Mouse (Mus musculus) MEL (cell line): Measurements from ENCODE around the gene Fbxl2. TPM values are rescaled to one million over a fixed set of nuclear protein-coding genes. Genes with fewer than 3 reads are reported as not detected.

Experiments
- DNase-seq: peaks from one replicate; pipeline ENCODE4 v3.0.0; 2011; ENCODE audit warnings: low read depth, low spot score
- H3K27ac ChIP-seq: 2 replicates; pipeline ENCODE4 v1.5.1; 2012; ENCODE audit warnings: low read depth, mild to moderate bottlenecking, control low read depth, low read length, moderate library complexity; ENCODE audit not compliant: control insufficient read depth
- H3K27me3 ChIP-seq, 2 experiments: fragments of 150-350 bp in 1 of 2; sonication (generic) in 1 of 2; 2 replicates each; pipeline ENCODE4 v1.6.1; 2012; ENCODE audit warnings: low read length in 2 of 2, mild to moderate bottlenecking in 2 of 2, improper control_type of control experiment in 1 of 2, moderate library complexity in 1 of 2; ENCODE audit not compliant: insufficient read depth in 2 of 2, control insufficient read depth in 1 of 2
- H3K36me3 ChIP-seq, 2 experiments: 2 replicates each; pipeline ENCODE4 v1.6.1; 2012 to 2014; ENCODE audit warnings: low read length in 2 of 2, improper control_type of control experiment in 1 of 2, inconsistent platforms in 1 of 2, mild to moderate bottlenecking in 1 of 2; ENCODE audit not compliant: insufficient read depth in 2 of 2, control insufficient read depth in 1 of 2
- H3K4me1 ChIP-seq, 2 experiments: fragments of 150-350 bp in 1 of 2; sonication (generic) in 1 of 2; 2 replicates each; pipeline ENCODE4 v1.6.1; 2012; ENCODE audit warnings: low read length in 2 of 2, improper control_type of control experiment in 1 of 2, mild to moderate bottlenecking in 1 of 2; ENCODE audit not compliant: insufficient read depth in 2 of 2, control insufficient read depth in 1 of 2
- H3K4me3 ChIP-seq, 2 experiments: fragments of 150-350 bp in 1 of 2; sonication (generic) in 1 of 2; 2 replicates each; pipeline ENCODE4 v1.5.1; 2012; ENCODE audit warnings: low read depth in 2 of 2, low read length in 2 of 2, mild to moderate bottlenecking in 2 of 2, moderate library complexity in 2 of 2, control low read depth in 1 of 2, improper control_type of control experiment in 1 of 2; ENCODE audit not compliant: control insufficient read depth in 1 of 2, insufficient read depth in 1 of 2
- H3K79me2 ChIP-seq: 2 replicates; pipeline ENCODE4 v1.6.1; 2012; ENCODE audit warnings: mild to moderate bottlenecking, low read length, moderate library complexity; ENCODE audit not compliant: control insufficient read depth, poor library complexity, insufficient read depth
- H3K9ac ChIP-seq: 2 replicates; pipeline ENCODE4 v1.6.1; 2012; ENCODE audit warnings: low read depth, mild to moderate bottlenecking, control low read depth, low read length, moderate library complexity; ENCODE audit not compliant: control insufficient read depth, poor library complexity, severe bottlenecking
- H3K9me3 ChIP-seq: fragments of 150-350 bp; sonication (generic); replicated peaks from 2 replicates; pipeline ENCODE4 v1.6.1; 2012; ENCODE audit warnings: mild to moderate bottlenecking, low read length, improper control_type of control experiment, moderate library complexity; ENCODE audit not compliant: insufficient read depth
- BHLHE40 ChIP-seq: IDR thresholded peaks from 2 replicates; pipeline ENCODE4 v1.6.1; 2012; ENCODE audit warnings: low read depth, mild to moderate bottlenecking, inconsistent platforms, low read length, improper control_type of control experiment, borderline replicate concordance
- CHD1 ChIP-seq: IDR thresholded peaks from 2 replicates; pipeline ENCODE4 v1.6.1; 2012; ENCODE audit warnings: low read depth, mild to moderate bottlenecking, inconsistent platforms, low read length, improper control_type of control experiment
- CHD2 ChIP-seq: IDR thresholded peaks from 2 replicates; pipeline ENCODE4 v1.6.1; 2011; ENCODE audit warnings: low read length, improper control_type of control experiment
- CTCF ChIP-seq, 3 experiments: IDR thresholded peaks in 2 of 3; conservative IDR thresholded peaks in 1 of 3; 2 replicates each; pipeline ENCODE4 v1.5.1; 2011 to 2012; ENCODE audit warnings: low read length in 3 of 3, low read depth in 2 of 3, mild to moderate bottlenecking in 2 of 3, improper control_type of control experiment in 1 of 3, inconsistent platforms in 1 of 3, mixed read lengths in 1 of 3, moderate library complexity in 1 of 3; ENCODE audit not compliant: control insufficient read depth in 1 of 3, insufficient read depth in 1 of 3, poor library complexity in 1 of 3, severe bottlenecking in 1 of 3
- EP300 ChIP-seq, 2 experiments: IDR thresholded peaks; 2 replicates each; pipeline ENCODE4 v1.6.1; 2011; ENCODE audit warnings: improper control_type of control experiment in 2 of 2, low read length in 2 of 2, low read depth in 1 of 2, mild to moderate bottlenecking in 1 of 2
- ETS1 ChIP-seq: IDR thresholded peaks from 2 replicates; pipeline ENCODE4 v1.6.1; 2012; ENCODE audit warnings: low read depth, mild to moderate bottlenecking, inconsistent platforms, low read length, improper control_type of control experiment, moderate library complexity
- KAT2A ChIP-seq: conservative IDR thresholded peaks from 2 replicates; pipeline ENCODE4 v1.6.1; 2012; ENCODE audit warnings: low read depth, low read length, improper control_type of control experiment, inconsistent platforms
- MAX ChIP-seq: IDR thresholded peaks from 2 replicates; pipeline ENCODE4 v1.6.1; 2011; ENCODE audit warnings: low read length, improper control_type of control experiment
- MAZ ChIP-seq: IDR thresholded peaks from 2 replicates; pipeline ENCODE4 v1.6.1; 2012; ENCODE audit warnings: low read depth, mild to moderate bottlenecking, inconsistent platforms, low read length, improper control_type of control experiment
- POLR2A ChIP-seq, 2 experiments: IDR thresholded peaks; 2 replicates each; pipeline ENCODE4 v1.6.1; 2011 to 2012; ENCODE audit warnings: low read length in 2 of 2, mild to moderate bottlenecking in 2 of 2, control low read depth in 1 of 2, improper control_type of control experiment in 1 of 2, low read depth in 1 of 2, moderate library complexity in 1 of 2; ENCODE audit not compliant: control insufficient read depth in 1 of 2, insufficient read depth in 1 of 2, poor library complexity in 1 of 2
- POLR2AphosphoS5 ChIP-seq: IDR thresholded peaks from 2 replicates; pipeline ENCODE4 v1.6.1; 2012; ENCODE audit warnings: low read depth, borderline replicate concordance, mild to moderate bottlenecking, inconsistent platforms, low read length, moderate library complexity, mixed read lengths
- RAD21 ChIP-seq: IDR thresholded peaks from 2 replicates; pipeline ENCODE4 v1.6.1; 2011; ENCODE audit warnings: mild to moderate bottlenecking, low read depth, low read length, improper control_type of control experiment
- RCOR1 ChIP-seq: IDR thresholded peaks from 2 replicates; pipeline ENCODE4 v1.6.1; 2012; ENCODE audit warnings: low read depth, mild to moderate bottlenecking, inconsistent platforms, low read length, improper control_type of control experiment
- SMC3 ChIP-seq: IDR thresholded peaks from 2 replicates; pipeline ENCODE4 v1.6.1; 2011; ENCODE audit warnings: low read depth, low read length, improper control_type of control experiment
- TAL1 ChIP-seq: IDR thresholded peaks from 2 replicates; pipeline ENCODE4 v1.6.1; 2012; ENCODE audit warnings: mild to moderate bottlenecking, inconsistent platforms, low read length, moderate library complexity, mixed read lengths
- TCF12 ChIP-seq: IDR thresholded peaks from 2 replicates; pipeline ENCODE4 v1.6.1; 2014; ENCODE audit warnings: low read depth, mild to moderate bottlenecking, inconsistent platforms, low read length, improper control_type of control experiment, moderate library complexity
- USF2 ChIP-seq, 2 experiments: IDR thresholded peaks; 2 replicates each; pipeline ENCODE4 v1.6.1; 2011 to 2012; ENCODE audit warnings: improper control_type of control experiment in 2 of 2, low read length in 2 of 2, borderline replicate concordance in 1 of 2, inconsistent platforms in 1 of 2, low read depth in 1 of 2, mild to moderate bottlenecking in 1 of 2; ENCODE audit not compliant: insufficient read depth in 1 of 2
- ZNF384 ChIP-seq: IDR thresholded peaks from 2 replicates; pipeline ENCODE4 v1.6.1; 2012; ENCODE audit warnings: low read depth, mild to moderate bottlenecking, inconsistent platforms, low read length, improper control_type of control experiment
- polyA plus RNA-seq, 2 experiments: library from polyadenylated mRNA; stranded (reverse) in 1 of 2; unstranded in 1 of 2; fragments of >175 nt in 1 of 2; fragments of >200 nt in 1 of 2; gene quantifications; 2 replicates each; pipeline versions ENCODE4 v1.2.1 to v1.2.4; 2012; ENCODE audit warnings: low replicate concordance in 2 of 2, low read depth in 1 of 2; ENCODE audit not compliant: insufficient read length in 2 of 2, insufficient read depth in 1 of 2, missing spikeins in 1 of 2
- total RNA-seq: library from RNA; depleted of rRNA; stranded (reverse); fragments of 300-350 nt; gene quantifications from 2 replicates; pipeline ENCODE4 v1.2.3, GENCODE M21; 2012

The Fbxl2 gene
- total and polyA plus RNA-seq, 3 experiments, result 1.8 to 3.0 TPM; not detected in 1

GRCm38 (mm10) chr9:114044446-114044845 is 1.5 kb downstream of the Fbxl2 start:
- H3K9me3 ChIP-seq, result no peaks in the 10 kb centered on the region
- H3K27ac ChIP-seq, result no peak overlapping the region
- no peaks in the 10 kb centered on the region for H3K79me2 ChIP-seq
- H3K36me3 ChIP-seq, result no peaks in the 10 kb centered on the region
- no peaks in the 10 kb centered on the region for H3K4me1 ChIP-seq
- H3K27me3 ChIP-seq, result no peaks in the 10 kb centered on the region
- H3K9ac ChIP-seq, result no peak overlapping the region
- no peak overlapping the region for H3K4me3 ChIP-seq
- peak; percentile 88 for TF ChIP-seq SMC3
- peak; percentile 64 to 77 (median 73) for TF ChIP-seq CTCF (IDR thresholded peaks at IDR 0.05 in 2 of 3, conservative IDR thresholded peaks at IDR 0.05 in 1 of 3; ENCODE audit: control insufficient read depth in 1 of 3, insufficient read depth in 1 of 3, low read depth in 2 of 3, low read length in 3 of 3, poor library complexity in 1 of 3, severe bottlenecking in 1 of 3)
- TF ChIP-seq RAD21, result peak; percentile 60
- TF ChIP-seq RCOR1, result no peak
- peak; percentile 45 for DNase-seq

DNA sequence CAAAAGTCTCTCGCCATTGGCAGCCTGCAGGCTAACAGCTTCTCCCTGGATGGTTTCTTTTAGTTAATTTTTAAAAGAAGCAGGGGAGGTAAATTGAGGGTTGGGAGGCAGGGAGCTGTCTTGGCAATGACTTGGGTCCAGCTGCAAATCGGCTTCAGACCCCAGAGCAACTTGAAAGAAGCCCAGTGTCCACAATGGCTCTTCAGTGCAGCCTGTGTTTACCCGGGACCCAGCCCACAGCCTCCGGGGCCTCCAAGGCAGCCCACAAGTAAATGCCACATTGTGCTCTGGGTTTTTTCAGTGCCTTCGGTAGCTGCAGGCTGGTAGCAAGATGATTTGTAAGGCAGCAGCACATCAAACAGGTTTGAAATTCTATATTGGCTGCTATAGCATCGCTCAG is 3.5 kb downstream of the Fbxl2 start:
- Histone ChIP-seq H3K4me1 (no peaks in the 10 kb centered on the region), H3K36me3 (no peaks in the 10 kb centered on the region), H3K79me2 (no peaks in the 10 kb centered on the region), H3K27ac (no peak overlapping the region), H3K9me3 (no peaks in the 10 kb centered on the region), H3K9ac (no peak overlapping the region), H3K27me3 (no peaks in the 10 kb centered on the region), H3K4me3 (no peak overlapping the region)
- no peak for DNase-seq
- TF ChIP-seq TAL1, result no peak
- TF ChIP-seq ETS1, result no peak
- no peak for TF ChIP-seq BHLHE40
- no peak for TF ChIP-seq POLR2A (IDR thresholded peaks at IDR 0.05; ENCODE audit: control insufficient read depth in 1 of 2, insufficient read depth in 1 of 2, low read depth in 1 of 2, low read length in 2 of 2, poor library complexity in 1 of 2)
- TF ChIP-seq CHD1, result no peak
- TF ChIP-seq CHD2, result no peak
- TF ChIP-seq MAX, result no peak
- no peak for TF ChIP-seq MAZ
- TF ChIP-seq SMC3, result no peak
- no peak for TF ChIP-seq EP300 (IDR thresholded peaks at IDR 0.05; ENCODE audit: low read depth in 1 of 2, low read length in 2 of 2)
- no peak for TF ChIP-seq POLR2AphosphoS5
- no peak for TF ChIP-seq USF2 (IDR thresholded peaks at IDR 0.05; ENCODE audit: borderline replicate concordance in 1 of 2, insufficient read depth in 1 of 2, low read depth in 1 of 2, low read length in 2 of 2)
- no peak for TF ChIP-seq KAT2A
- TF ChIP-seq ZNF384, result no peak
- TF ChIP-seq TCF12, result no peak
